Mouse (Mus musculus) CH12F3 (cell line): ENCODE measurements around the gene Clpp.

Experiments used
- in situ Hi-C: fragments of 300-500 bp; cut with MboI; formaldehyde crosslinking; loops from 2 replicates; pipeline ENCODE4 v1.14.3; 2020; ENCODE audit warnings: low sequenced_read_pairs

Gene Clpp

GRCm38 (mm10) chr17:56990115-56990746 lies at the start of gene Clpp:
Gene Clpp, plus strand, starts transcription at chr17:56990305.
- in situ Hi-C loops = no loop called here

GRCm38 (mm10) chr17:56950915-56951314 lies 39.2 kb upstream of the Clpp start:
- in situ Hi-C loops = no loop called here

GRCm38 (mm10) chr17:56952639-56953038 lies 37.5 kb upstream of the Clpp start:
- in situ Hi-C loops = no loop called here

GRCm38 (mm10) chr17:56954871-56955270 lies 35.2 kb upstream of the Clpp start:
- in situ Hi-C loops = no loop called here

- in situ Hi-C loops = no loop called here
These were observed 32.2 kb upstream of the Clpp start for GRCm38 (mm10) chr17:56957763-56958429.

GRCm38 (mm10) chr17:56958667-56959066 lies 31.4 kb upstream of the Clpp start:
- in situ Hi-C loops = no loop called here

GRCm38 (mm10) chr17:56961880-56962279 lies 28.2 kb upstream of the Clpp start:
- in situ Hi-C loops = no loop called here

- in situ Hi-C loops = no loop called here
These were observed 27.3 kb upstream of the Clpp start for GRCm38 (mm10) chr17:56962642-56963405.

- in situ Hi-C loops = no loop called here
These were observed 26.5 kb upstream of the Clpp start for GRCm38 (mm10) chr17:56963646-56964045.

GRCm38 (mm10) chr17:56969321-56969720 lies 20.8 kb upstream of the Clpp start:
- in situ Hi-C loops = no loop called here

- in situ Hi-C loops = no loop called here
These were observed 20.0 kb upstream of the Clpp start for GRCm38 (mm10) chr17:56970081-56970480.

GRCm38 (mm10) chr17:56973956-56974707 lies 16.0 kb upstream of the Clpp start:
- in situ Hi-C loops = no loop called here

GRCm38 (mm10) chr17:56974708-56975240 lies 15.3 kb upstream of the Clpp start:
- in situ Hi-C loops = no loop called here

- in situ Hi-C loops = no loop called here
These were observed 14.7 kb upstream of the Clpp start for GRCm38 (mm10) chr17:56975391-56975790.

GRCm38 (mm10) chr17:56976531-56977390 lies 13.3 kb upstream of the Clpp start:
- in situ Hi-C loops = no loop called here

GRCm38 (mm10) chr17:56979524-56979923 lies 10.6 kb upstream of the Clpp start:
- in situ Hi-C loops = no loop called here

- in situ Hi-C loops = no loop called here
These were observed 9.1 kb upstream of the Clpp start for GRCm38 (mm10) chr17:56981049-56981448.

GRCm38 (mm10) chr17:56982013-56982412 lies 8.1 kb upstream of the Clpp start, which contains the start of gene Acer1:
Gene Acer1, minus strand, starts transcription at chr17:56982126.
- in situ Hi-C loops = no loop called here

- in situ Hi-C loops = no loop called here
These were observed 5.2 kb upstream of the Clpp start for GRCm38 (mm10) chr17:56984886-56985285.

GRCm38 (mm10) chr17:56985656-56986055 lies 4.4 kb upstream of the Clpp start:
- in situ Hi-C loops = no loop called here
